Mouse (Mus musculus) natural killer cell, adult 2 months (primary cell): Measurements from ENCODE around the gene Nxnl1.
A peak's percentile ranks its signal among the peaks of the same experiment; 100 is the strongest.

Source experiments
- DNase-seq, 2 experiments: peaks; one replicate each; pipeline ENCODE4 v3.0.0; 2022; ENCODE audit warnings: low spot score in 2 of 2

The Nxnl1 gene

GRCm38 (mm10) chr8:71519037-71519825, 47.2 kb downstream of the Nxnl1 start:
- peak; percentile 14 to 45 for DNase-seq

GRCm38 (mm10) chr8:71516786-71517185, 49.6 kb downstream of the Nxnl1 start:
- no peak for DNase-seq

GRCm38 (mm10) chr8:71515043-71515442, 51.4 kb downstream of the Nxnl1 start:
- no peak for DNase-seq

DNA sequence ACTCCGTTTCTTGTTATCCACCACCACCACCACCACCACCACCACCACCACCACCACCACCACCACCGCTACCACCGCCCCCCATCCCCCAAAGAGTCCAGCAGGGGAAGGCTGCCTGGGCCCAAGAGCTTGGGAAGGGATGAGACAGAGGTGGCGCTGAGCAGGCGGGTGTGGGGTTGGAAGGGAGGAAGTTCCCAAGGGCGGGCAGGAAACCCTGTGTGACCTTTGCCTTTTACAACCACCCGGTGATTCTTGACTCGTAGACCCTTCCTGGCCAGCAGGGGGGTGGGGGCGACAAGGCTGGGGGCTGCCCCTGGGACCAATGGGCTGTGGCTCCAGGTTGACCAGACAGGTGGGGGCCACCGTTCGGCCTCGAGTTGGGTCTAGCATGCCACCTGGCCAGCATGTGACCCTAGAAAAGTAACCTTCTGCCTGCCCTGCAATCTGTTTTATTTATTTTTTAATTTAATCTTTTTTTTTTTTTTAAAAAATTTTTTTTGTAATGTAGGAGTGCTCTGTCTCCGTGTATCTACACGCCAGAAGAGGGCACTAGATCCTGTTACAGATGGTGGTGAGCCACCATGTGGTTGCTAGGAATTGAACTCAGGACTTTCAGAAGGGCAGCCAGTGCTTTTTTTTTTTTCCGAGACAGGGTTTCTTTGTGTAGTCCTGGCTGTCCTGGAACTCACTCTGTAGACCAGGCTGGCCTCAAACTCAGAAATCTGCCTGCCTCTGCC, 53.2 kb downstream of the Nxnl1 start:
- DNase-seq = no peak

DNA sequence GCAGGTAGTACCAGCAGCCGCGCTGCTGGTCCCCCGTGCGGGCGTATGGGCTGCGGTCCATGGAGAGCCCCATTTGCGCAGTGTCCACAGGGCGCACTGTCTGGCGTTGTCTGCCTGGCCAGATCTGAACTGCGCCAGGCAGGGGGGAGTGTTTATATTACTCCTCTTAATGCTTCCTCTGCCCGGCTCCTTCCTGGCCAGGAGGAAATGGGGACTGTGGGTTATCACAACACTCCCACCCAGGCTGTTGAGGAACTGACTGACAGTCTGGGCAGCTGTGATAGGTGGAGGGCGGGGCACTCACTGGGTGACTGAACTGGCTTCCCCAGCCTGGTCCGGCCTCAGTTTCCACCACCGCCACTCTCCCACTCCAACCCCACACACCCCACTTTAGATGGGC, 54.8 kb downstream of the Nxnl1 start, which contains the start of gene Plvap:
TSS of gene Plvap (minus strand) at position 109 of the 400 bp plus-strand sequence.
- DNase-seq = no peak
